Mouse (Mus musculus): Measurements from ENCODE around the gene Atp2b2.

Gene Atp2b2

GRCm38 (mm10) chr6:113792368-113792767, 250.0 kb downstream of the Atp2b2 start:
- no peak for DNase-seq (ENCODE audit: low spot score in 2 of 2)

GRCm38 (mm10) chr6:113791012-113791411, 251.4 kb downstream of the Atp2b2 start:
- DNase-seq (ENCODE audit: low spot score in 2 of 2) = no peak

GRCm38 (mm10) chr6:113787459-113787968, 254.9 kb downstream of the Atp2b2 start:
- DNase-seq (ENCODE audit: low spot score in 2 of 2) = no peak

GRCm38 (mm10) chr6:113785658-113786057, 256.8 kb downstream of the Atp2b2 start:
- no peak for DNase-seq (ENCODE audit: low spot score in 2 of 2)

GRCm38 (mm10) chr6:113778229-113778753, 264.1 kb downstream of the Atp2b2 start:
- no peak for DNase-seq (ENCODE audit: low spot score in 2 of 2)

GRCm38 (mm10) chr6:113768804-113769203, 273.6 kb downstream of the Atp2b2 start:
- DNase-seq (ENCODE audit: low spot score in 2 of 2) = peak; percentile 47 to 56

- DNase-seq (ENCODE audit: low spot score in 2 of 2) = peak; percentile 47 to 65
Observed at GRCm38 (mm10) chr6:113761644-113762043, 280.8 kb downstream of the Atp2b2 start.

GRCm38 (mm10) chr6:113749119-113749685, 293.2 kb downstream of the Atp2b2 start:
- no peak for DNase-seq (ENCODE audit: low spot score in 2 of 2)

- DNase-seq (ENCODE audit: low spot score in 2 of 2) = no peak
Observed at GRCm38 (mm10) chr6:113748351-113748750, 294.1 kb downstream of the Atp2b2 start.

GRCm38 (mm10) chr6:113747284-113747683, 295.1 kb downstream of the Atp2b2 start:
- peak; percentile 47 to 58 for DNase-seq (ENCODE audit: low spot score in 2 of 2)

GRCm38 (mm10) chr6:113745117-113745516, 297.3 kb downstream of the Atp2b2 start:
- no peak for DNase-seq (ENCODE audit: low spot score in 2 of 2)

GRCm38 (mm10) chr6:113743111-113743510, 299.3 kb downstream of the Atp2b2 start:
- no peak for DNase-seq (ENCODE audit: low spot score in 2 of 2)

- DNase-seq (ENCODE audit: low spot score in 2 of 2) = no peak
Observed at GRCm38 (mm10) chr6:113742321-113742720, 300.1 kb downstream of the Atp2b2 start.

GRCm38 (mm10) chr6:113741425-113741824, 301.0 kb downstream of the Atp2b2 start:
- no peak for DNase-seq (ENCODE audit: low spot score in 2 of 2)

- DNase-seq (ENCODE audit: low spot score in 2 of 2) = peak; percentile 90 to 91
Observed at GRCm38 (mm10) chr6:113740236-113741217, 301.9 kb downstream of the Atp2b2 start, which contains the start of gene Sec13. Gene Sec13, minus strand, starts transcription at chr6:113740743.

GRCm38 (mm10) chr6:113737318-113738046, 304.9 kb downstream of the Atp2b2 start:
- DNase-seq (ENCODE audit: low spot score in 2 of 2) = no peak

- no peak for DNase-seq (ENCODE audit: low spot score in 2 of 2)
Observed at GRCm38 (mm10) chr6:113731296-113731695, 311.1 kb downstream of the Atp2b2 start.

- no peak for DNase-seq (ENCODE audit: low spot score in 2 of 2)
Observed at GRCm38 (mm10) chr6:113728181-113728580, 314.2 kb downstream of the Atp2b2 start.

GRCm38 (mm10) chr6:113721061-113721460, 321.4 kb downstream of the Atp2b2 start:
- DNase-seq (ENCODE audit: low spot score in 2 of 2) = no peak

- no peak for DNase-seq (ENCODE audit: low spot score in 2 of 2)
Observed at GRCm38 (mm10) chr6:113719878-113720277, 322.5 kb downstream of the Atp2b2 start, which contains the start of gene Ghrl. Gene Ghrl, minus strand, starts transcription at chr6:113719880.

- DNase-seq (ENCODE audit: low spot score in 2 of 2) = no peak
Observed at GRCm38 (mm10) chr6:113717541-113717940, 324.9 kb downstream of the Atp2b2 start.

- no peak for DNase-seq (ENCODE audit: low spot score in 2 of 2)
Observed at GRCm38 (mm10) chr6:113714797-113715196, 327.6 kb downstream of the Atp2b2 start.

Measured in right cerebral cortex, adult 2 months (tissue).